Mouse (Mus musculus) spleen, adult 2 months (tissue): Measurements from ENCODE around the gene Med16. TPM values are rescaled to one million over a fixed set of nuclear protein-coding genes. Genes with fewer than 3 reads are reported as not detected.

ENCODE experiments used
- DNase-seq, 2 experiments: peaks; one replicate each; pipeline versions ENCODE4 v3.0.0 to v3.0.0-alpha.2; 2012 to 2021; ENCODE audit warnings: low spot score in 2 of 2, low read depth in 1 of 2
- H3K27ac ChIP-seq: fragments of 200-500 bp; 2 replicates; pipeline ENCODE4 v1.5.1; 2012; ENCODE audit warnings: low read length, inconsistent platforms; ENCODE audit not compliant: insufficient read depth
- H3K27me3 ChIP-seq: fragments of 200-500 bp; 2 replicates; pipeline ENCODE4 v1.6.1; 2012; ENCODE audit warnings: mild to moderate bottlenecking, moderate library complexity, low read length, inconsistent platforms; ENCODE audit not compliant: control insufficient read depth, insufficient read depth
- H3K36me3 ChIP-seq: fragments of 200-500 bp; 2 replicates; pipeline ENCODE4 v1.6.1; 2012; ENCODE audit warnings: mild to moderate bottlenecking, low read length, inconsistent platforms; ENCODE audit not compliant: control insufficient read depth, insufficient read depth
- H3K4me1 ChIP-seq: fragments of 200-500 bp; 2 replicates; pipeline ENCODE4 v1.6.1; 2011; ENCODE audit warnings: inconsistent platforms; ENCODE audit not compliant: control insufficient read depth, insufficient read depth, insufficient read length
- H3K4me3 ChIP-seq: fragments of 200-500 bp; 2 replicates; pipeline ENCODE4 v1.5.1; 2011; ENCODE audit warnings: mild to moderate bottlenecking, inconsistent platforms; ENCODE audit not compliant: insufficient read depth, insufficient read length; ENCODE audit errors: extremely low read depth
- CTCF ChIP-seq: fragments of 200-500 bp; IDR thresholded peaks from 2 replicates; pipeline ENCODE4 v1.5.1; 2011; ENCODE audit warnings: mild to moderate bottlenecking, inconsistent platforms; ENCODE audit not compliant: insufficient read depth, insufficient read length, insufficient replicate concordance; ENCODE audit errors: extremely low read depth
- POLR2A ChIP-seq: fragments of 200-500 bp; IDR thresholded peaks from 2 replicates; pipeline ENCODE4 v1.6.1; 2011; ENCODE audit warnings: low read depth, low read length, inconsistent platforms
- WGBS: fragments of 180-500 bp; shearing (Covaris S2); methylation state at CpG from one replicate; pipeline ENCODE4 v1.1.7; 2018; 5-methylcytosine and 5-hydroxymethylcytosine counted together
- polyA plus RNA-seq: library from polyadenylated mRNA; depleted of rRNA; stranded (reverse); fragments of >200 nt; gene quantifications from 2 replicates; pipeline ENCODE4 v1.2.3, GENCODE M21; 2012

Med16 gene
- polyA plus RNA-seq, 1 experiment: 46.4 TPM

DNA sequence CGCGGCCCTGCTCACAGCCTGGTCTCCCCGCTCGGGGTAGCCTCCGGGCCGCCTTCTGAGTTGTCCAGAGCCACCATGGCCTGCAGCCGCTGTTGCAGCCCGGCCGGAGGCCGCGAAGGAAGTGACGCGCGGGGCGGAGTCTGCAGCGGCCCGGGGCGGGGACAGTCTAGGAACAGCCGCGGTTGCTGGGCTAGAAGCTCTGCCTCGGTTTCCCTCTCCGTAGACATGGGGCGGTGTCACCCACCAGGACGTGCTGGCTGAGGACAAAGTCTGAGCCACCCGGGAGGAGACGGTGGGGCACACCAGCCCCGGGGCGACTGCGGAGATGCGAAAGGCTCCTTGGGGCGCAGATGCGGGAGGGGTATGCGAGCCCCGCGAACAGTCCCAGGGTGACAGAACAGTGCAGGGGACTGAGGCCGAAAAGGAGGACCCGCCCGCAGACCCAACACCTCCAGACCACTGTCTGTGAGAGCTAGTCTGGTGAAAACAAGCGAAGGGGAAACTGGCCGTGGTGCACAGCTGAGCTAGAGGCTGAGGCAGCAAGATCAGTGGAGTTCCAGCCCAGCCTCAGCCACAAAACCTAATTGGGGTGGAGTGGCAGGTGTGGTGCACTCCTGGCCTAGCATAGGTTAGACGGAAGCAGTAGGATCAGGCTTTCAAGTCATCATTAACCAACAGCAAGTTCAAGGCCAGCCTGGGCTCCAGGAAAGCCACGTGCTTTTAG is 8.2 kb upstream of the Med16 start, which contains the start of gene Kiss1r:
Gene Kiss1r, plus strand, starts transcription at position 164 of the 724 bp plus-strand sequence.
- peak in 1 of 2 experiments; percentile 85 for DNase-seq
- H3K4me3 ChIP-seq: peak within 1 kb of the TSS; percentile 95
- WGBS: 2% methylated on average over 41 of the region's 42 CpGs
- TF ChIP-seq CTCF: no peak
- TF ChIP-seq POLR2A: peak; percentile 81
- no peaks in the 10 kb centered on the region for H3K36me3 ChIP-seq
- peaks cover 21% of the 10 kb centered on the region for H3K4me1 ChIP-seq
- peaks cover 9% of the 10 kb centered on the region; the same call in 1 of the 2 replicates for H3K27me3 ChIP-seq
- H3K27ac ChIP-seq: peak within 1 kb of the TSS; percentile 65

DNA sequence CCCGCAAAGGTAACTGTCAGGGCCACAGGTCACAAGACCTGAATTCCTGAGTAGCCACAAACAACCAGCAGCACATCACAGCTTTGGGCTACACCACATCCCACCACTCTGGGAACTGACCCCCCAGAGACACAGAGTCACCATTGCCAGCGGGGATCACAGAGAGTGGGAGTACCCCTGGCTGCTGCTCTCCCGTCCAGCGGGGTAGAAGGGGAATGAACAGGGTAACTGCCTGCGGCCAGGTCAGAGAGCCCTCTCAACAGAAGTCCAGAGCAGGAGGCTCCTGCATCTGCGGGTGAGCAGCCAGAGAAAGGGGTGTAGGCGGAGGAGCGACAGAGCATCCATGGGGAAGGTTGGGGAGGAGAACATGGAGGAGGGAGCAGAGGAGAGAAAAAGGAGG is 7.4 kb upstream of the Med16 start:
- Histone ChIP-seq H3K27ac (no peak overlapping the region), H3K4me3 (peak overlapping the region; percentile 95)

DNA sequence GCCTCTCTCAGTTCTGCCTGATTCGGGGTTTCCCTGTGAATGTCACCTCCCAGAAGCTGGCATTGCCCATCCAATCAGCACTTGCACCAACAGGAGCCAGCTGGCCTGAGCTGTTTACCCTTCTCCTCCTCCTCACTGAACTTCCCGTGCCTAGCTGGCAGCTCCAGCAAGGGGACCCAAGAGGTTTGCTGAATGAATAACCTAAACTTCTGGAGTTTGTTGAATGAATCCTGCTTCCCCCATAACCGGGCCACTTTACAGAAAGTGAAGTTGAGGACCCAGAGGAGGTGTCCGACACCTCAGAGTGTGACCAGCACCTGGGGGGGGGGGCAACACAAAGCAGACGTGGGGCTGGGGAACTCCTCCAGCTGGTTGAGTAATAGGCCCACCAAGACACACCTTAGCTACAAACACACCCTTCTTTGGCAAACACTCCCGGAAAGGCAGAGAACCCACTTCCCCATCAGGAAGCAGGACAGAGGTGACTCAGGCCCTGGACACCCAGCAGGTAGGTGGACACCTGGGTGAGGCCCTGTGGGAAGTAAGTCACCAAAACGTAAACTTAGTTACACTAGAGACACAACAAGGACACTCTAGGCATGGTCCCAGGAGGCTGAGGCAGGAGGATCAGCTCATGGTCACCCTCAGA is 6.3 kb upstream of the Med16 start:
- WGBS: 45% methylated on average over 7 of the region's 7 CpGs
- Histone ChIP-seq H3K27me3 (no peaks in the 10 kb centered on the region), H3K36me3 (peaks cover 2% of the 10 kb centered on the region; the same call in 1 of the 2 replicates), H3K4me3 (no peak overlapping the region), H3K27ac (no peak overlapping the region), H3K4me1 (peaks cover 12% of the 10 kb centered on the region; the same call in 1 of the 2 replicates)
- no peak for TF ChIP-seq CTCF
- TF ChIP-seq POLR2A: no peak
- no peak for DNase-seq

More for the DNA sequence above, 7.4 kb upstream of the Med16 start:
- no peak for TF ChIP-seq CTCF
- no peak for DNase-seq
- Histone ChIP-seq H3K27me3 (0 out of 2 replicates have a peak, but pooled peaks cover 4% of the 10 kb centered on the region), H3K36me3 (no peaks in the 10 kb centered on the region), H3K4me1 (peaks cover 18% of the 10 kb centered on the region; the same call in 1 of the 2 replicates)
- 27% methylated on average over 8 of the region's 8 CpGs for WGBS

DNA sequence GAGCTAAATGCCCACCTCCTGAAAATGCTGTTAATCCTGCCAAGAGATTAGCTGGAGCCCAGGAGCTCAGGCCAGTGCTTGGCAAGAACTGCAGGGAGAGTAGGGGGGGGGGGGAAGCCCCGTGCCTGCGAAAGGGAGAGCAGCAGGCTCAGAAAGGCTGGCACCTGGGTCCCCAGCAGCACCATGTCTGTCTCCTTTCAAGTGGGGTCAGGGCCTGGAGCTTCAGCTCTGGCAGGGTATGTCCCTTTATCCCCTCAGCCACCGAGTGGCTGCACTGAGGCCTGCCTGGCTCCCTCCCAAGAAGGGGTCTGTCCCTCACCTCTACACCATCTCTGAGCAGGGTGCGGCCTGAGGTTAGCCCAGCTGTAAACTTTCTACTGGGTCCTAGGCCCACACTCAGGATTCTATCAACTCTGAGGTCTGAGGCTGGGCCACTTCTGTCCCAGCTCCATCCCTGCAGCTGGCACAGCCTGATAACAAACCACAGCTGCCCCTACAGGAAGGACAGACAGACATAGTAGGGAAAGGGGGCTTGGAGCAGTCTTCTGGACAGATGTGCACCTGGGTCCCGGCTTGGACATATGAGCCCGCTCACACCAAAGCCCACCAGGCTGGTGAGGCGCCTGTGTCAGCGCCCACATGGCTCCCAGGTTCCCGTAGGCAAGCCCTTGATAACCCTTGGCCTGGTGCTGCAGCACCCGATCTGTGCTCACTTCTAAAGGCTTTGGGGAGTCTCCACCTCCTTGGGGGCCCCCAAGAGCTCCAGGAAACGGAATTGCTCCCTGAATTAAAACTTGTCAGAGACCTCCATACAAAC is 5.6 kb upstream of the Med16 start:
- Histone ChIP-seq H3K27me3 (no peaks in the 10 kb centered on the region), H3K36me3 (peaks cover 2% of the 10 kb centered on the region; the same call in 1 of the 2 replicates), H3K4me3 (no peak overlapping the region), H3K4me1 (peaks cover 14% of the 10 kb centered on the region; the same call in 1 of the 2 replicates), H3K27ac (no peak overlapping the region)
- TF ChIP-seq CTCF (no peak), POLR2A (no peak)
- no peak for DNase-seq
- WGBS: 58% methylated on average over 11 of the region's 11 CpGs

DNA sequence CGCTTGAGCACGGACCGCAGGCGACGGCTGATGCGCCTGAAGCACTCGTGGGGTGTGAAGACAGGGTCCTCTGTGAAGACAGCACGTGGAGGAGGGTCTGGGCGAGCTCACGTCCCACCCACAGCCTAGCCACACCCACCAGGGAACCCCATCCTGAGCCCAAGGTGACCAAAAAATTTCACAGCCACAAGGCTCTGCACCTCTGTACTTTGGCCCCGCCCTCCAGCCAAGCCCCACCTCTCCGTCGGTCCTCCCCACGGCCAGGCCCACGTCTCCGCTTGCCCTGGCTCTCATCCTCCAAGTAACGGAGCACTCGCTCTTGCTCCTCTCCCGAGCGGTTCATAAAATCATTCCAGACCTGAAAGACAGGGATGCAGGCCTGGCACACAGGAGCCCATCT is 3.7 kb upstream of the Med16 start:
- H3K27ac ChIP-seq: no peak overlapping the region
- peaks cover 2% of the 10 kb centered on the region; the same call in 1 of the 2 replicates for H3K36me3 ChIP-seq
- TF ChIP-seq POLR2A (no peak), CTCF (no peak)
- 94% methylated on average over 20 of the region's 20 CpGs for WGBS
- DNase-seq: no peak
- H3K27me3 ChIP-seq: no peaks in the 10 kb centered on the region
- peaks cover 14% of the 10 kb centered on the region; the same call in 1 of the 2 replicates for H3K4me1 ChIP-seq
- no peak overlapping the region for H3K4me3 ChIP-seq

DNA sequence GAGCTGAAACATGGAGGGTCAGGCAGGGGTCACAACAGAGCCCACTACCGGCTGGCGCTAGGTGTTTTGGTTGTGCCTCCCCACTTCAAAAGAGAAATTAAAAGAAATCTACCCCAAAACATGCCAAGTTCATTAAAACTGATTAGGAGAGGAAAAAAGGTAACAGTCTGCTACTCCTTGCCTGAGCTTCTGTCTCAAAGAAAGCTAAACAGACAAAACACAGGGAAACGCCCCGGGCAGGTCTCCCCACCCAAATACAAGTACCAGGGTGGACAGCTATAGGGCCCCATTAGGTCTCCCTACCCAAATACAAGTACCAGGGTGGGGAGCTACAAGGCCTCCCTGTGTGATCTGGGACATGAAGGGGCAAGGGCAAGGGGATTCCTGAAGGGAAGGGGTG is 1.8 kb upstream of the Med16 start, which contains the start of gene Gm26602:
Gene Gm26602, plus strand, starts transcription at position 301 of the 400 bp plus-strand sequence.
- Histone ChIP-seq H3K4me3 (no peak within 1 kb of the TSS), H3K27me3 (no peaks in the 10 kb centered on the region), H3K4me1 (peaks cover 6% of the 10 kb centered on the region; the same call in 1 of the 2 replicates), H3K27ac (peak within 1 kb of the TSS; percentile 71; the same call in 1 of the 2 replicates), H3K36me3 (peaks cover 9% of the 10 kb centered on the region)
- DNase-seq: no peak
- no peak for TF ChIP-seq CTCF
- TF ChIP-seq POLR2A: no peak
- 99% methylated on average over 4 of the region's 4 CpGs for WGBS
